Mouse (Mus musculus) forebrain, embryonic 15.5 days (tissue): Measurements from ENCODE around the gene Eif3b. TPM values are rescaled to one million over a fixed set of nuclear protein-coding genes. Genes with fewer than 3 reads are reported as not detected.
"Not testable (repeated sequence)": the region's sequence is repeated elsewhere in the genome, so short reads cannot be mapped to it uniquely, and the experiment has no call there.

Experiments used
- ATAC-seq: fragments of 200-750 bp; cut with Nextera tagmentation; replicated peaks from 2 replicates; pipeline ENCODE4 v1.8.0; 2017; ENCODE audit warnings: mild to moderate bottlenecking, moderate TSS enrichment, moderate library complexity
- H3K27ac ChIP-seq: fragments of 300-500 bp; sonication (generic); replicated peaks from 2 replicates; pipeline ENCODE4 v1.5.1; 2015; ENCODE audit warnings: mild to moderate bottlenecking, inconsistent platforms
- H3K27me3 ChIP-seq: fragments of 300-500 bp; sonication (generic); 2 replicates; pipeline ENCODE4 v1.6.1; 2015; ENCODE audit warnings: inconsistent platforms
- H3K36me3 ChIP-seq: fragments of 300-500 bp; sonication (generic); 2 replicates; pipeline ENCODE4 v1.6.1; 2015; ENCODE audit warnings: mild to moderate bottlenecking, inconsistent platforms
- H3K4me1 ChIP-seq: fragments of 300-500 bp; sonication (generic); 2 replicates; pipeline ENCODE4 v1.6.1; 2015; ENCODE audit warnings: inconsistent platforms
- H3K4me2 ChIP-seq: fragments of 300-500 bp; sonication (generic); replicated peaks from 2 replicates; pipeline ENCODE4 v1.6.1; 2015; ENCODE audit warnings: mild to moderate bottlenecking, inconsistent platforms
- H3K4me3 ChIP-seq: fragments of 300-500 bp; sonication (generic); 2 replicates; pipeline ENCODE4 v1.5.1; 2015; ENCODE audit warnings: mild to moderate bottlenecking, inconsistent platforms
- H3K9ac ChIP-seq: fragments of 300-500 bp; sonication (generic); replicated peaks from 2 replicates; pipeline ENCODE4 v1.6.1; 2015; ENCODE audit warnings: mild to moderate bottlenecking, inconsistent platforms
- H3K9me3 ChIP-seq: fragments of 300-500 bp; sonication (generic); 2 replicates; pipeline ENCODE4 v1.6.1; 2016; ENCODE audit warnings: inconsistent platforms
- WGBS: fragments of 180-500 bp; shearing (Covaris S2); methylation state at CpG from one replicate; pipeline ENCODE4 v1.1.7; 2015; ENCODE audit warnings: mixed read lengths; 5-methylcytosine and 5-hydroxymethylcytosine counted together
- polyA plus RNA-seq: library from polyadenylated mRNA; unstranded; fragments of >200 nt; fragmentation: Nextera tagmentation; extraction: Ambion mirVana; gene quantifications from 2 replicates; pipeline ENCODE4 v1.2.1, GENCODE M21; 2015

Gene Eif3b
- polyA plus RNA-seq, 1 experiment from 2014 or later = 96.7 TPM

DNA sequence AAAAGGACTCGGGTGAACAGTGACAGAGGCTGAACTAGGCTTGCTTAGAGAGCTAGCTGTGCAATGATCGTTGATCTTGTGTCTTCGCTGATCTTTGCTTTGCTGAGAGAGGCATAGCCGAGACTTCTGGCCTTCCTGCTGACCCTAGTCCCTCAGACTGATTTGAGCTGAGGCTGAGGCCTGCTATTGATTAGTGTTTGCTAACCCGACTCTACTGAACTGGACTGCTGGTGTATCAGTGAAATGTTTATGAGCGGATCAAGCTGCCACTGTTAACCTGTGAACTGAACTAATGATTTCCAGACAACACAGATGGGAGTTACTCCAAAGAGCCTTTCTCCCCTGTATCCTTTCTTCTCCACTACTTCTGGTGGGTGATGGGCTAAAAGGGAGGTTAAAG lies 14.0 kb upstream of the Eif3b start:
- Histone ChIP-seq H3K4me1 (no peaks in the 10 kb centered on the region), H3K9ac (no peak overlapping the region), H3K27ac (no peak overlapping the region), H3K4me2 (no peak overlapping the region), H3K27me3 (no peaks in the 10 kb centered on the region), H3K4me3 (no peak overlapping the region), H3K9me3 (no peaks in the 10 kb centered on the region), H3K36me3 (no peaks in the 10 kb centered on the region)
- ATAC-seq = no peak
- WGBS = 90% methylated on average over 6 of the region's 6 CpGs

DNA sequence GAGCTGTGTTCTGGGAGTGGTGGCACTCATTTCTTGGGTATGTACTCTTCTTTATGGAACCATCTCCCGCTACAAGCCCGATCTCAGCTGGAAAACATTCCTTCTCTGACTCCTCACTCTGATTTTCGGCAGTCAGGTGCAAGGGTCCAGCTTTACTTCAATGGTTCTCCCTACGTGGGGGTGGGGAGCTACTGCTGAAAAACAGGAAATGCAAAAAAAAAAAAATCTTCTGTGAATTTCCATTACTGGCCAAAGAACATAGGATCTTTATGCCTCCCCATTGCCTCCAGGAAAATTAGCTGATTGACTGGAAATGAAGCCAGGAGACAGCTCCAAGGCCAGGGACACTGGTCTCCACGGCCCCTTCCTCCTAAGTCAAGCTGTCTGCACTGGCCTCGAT lies 12.5 kb upstream of the Eif3b start:
- no peak overlapping the region for H3K4me2 ChIP-seq
- WGBS = 82% methylated on average over 6 of the region's 6 CpGs
- H3K4me3 ChIP-seq = no peak overlapping the region
- H3K27me3 ChIP-seq = no peaks in the 10 kb centered on the region
- no peaks in the 10 kb centered on the region for H3K36me3 ChIP-seq
- ATAC-seq = no peak
- H3K27ac ChIP-seq = no peak overlapping the region
- H3K4me1 ChIP-seq = no peaks in the 10 kb centered on the region
- no peaks in the 10 kb centered on the region for H3K9me3 ChIP-seq
- no peak overlapping the region for H3K9ac ChIP-seq

DNA sequence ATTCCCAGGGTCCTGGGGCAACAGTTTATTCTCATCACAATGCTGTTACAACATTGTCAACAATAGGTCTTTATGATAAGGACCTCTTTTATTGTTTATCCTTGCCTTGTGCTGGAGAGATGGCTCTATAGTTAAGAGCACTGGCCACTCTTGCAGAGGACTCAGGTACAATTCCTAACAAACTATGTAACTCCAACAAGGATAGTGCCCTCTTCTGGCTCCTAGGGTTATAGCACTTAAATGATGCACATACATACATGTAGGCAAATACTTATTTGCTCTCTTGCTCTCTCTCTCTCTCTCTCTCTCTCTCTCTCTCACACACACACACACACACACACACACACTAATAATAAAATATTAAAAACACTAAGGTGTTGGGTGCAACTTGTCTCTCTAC lies 10.3 kb upstream of the Eif3b start:
- H3K4me1 ChIP-seq = no peaks in the 10 kb centered on the region
- H3K9me3 ChIP-seq = no peaks in the 10 kb centered on the region
- no peak overlapping the region for H3K4me3 ChIP-seq

DNA sequence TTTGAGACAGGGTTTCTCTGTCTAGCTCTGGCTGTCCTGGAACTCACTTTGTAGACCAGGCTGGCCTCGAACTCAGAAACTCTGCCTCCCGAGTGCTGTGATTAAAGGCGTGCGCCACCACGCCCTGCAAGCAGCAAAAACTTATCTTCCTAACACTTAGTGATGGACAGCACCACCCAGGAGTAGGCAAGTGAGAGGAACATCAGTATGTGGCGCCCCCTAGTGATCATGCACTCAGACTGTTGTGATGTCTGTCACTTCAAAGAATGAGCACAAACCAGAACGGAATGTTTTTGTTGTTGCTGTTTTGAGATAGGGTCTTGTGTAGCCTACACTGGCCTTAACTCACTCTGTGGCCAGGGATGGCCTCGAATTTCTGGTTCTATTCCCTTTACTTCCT lies 7.8 kb upstream of the Eif3b start:
- no peaks in the 10 kb centered on the region for H3K4me1 ChIP-seq
- H3K27me3 ChIP-seq = no peaks in the 10 kb centered on the region
- H3K9me3 ChIP-seq = no peaks in the 10 kb centered on the region
- 44% methylated on average over 8 of the region's 8 CpGs for WGBS
- no peak overlapping the region for H3K9ac ChIP-seq
- no peak overlapping the region for H3K4me3 ChIP-seq
- H3K27ac ChIP-seq = no peak overlapping the region
- no peak for ATAC-seq
- no peak overlapping the region for H3K4me2 ChIP-seq
- H3K36me3 ChIP-seq = no peaks in the 10 kb centered on the region

More for the DNA sequence above, 10.3 kb upstream of the Eif3b start:
- H3K36me3 ChIP-seq = no peaks in the 10 kb centered on the region
- H3K27me3 ChIP-seq = no peaks in the 10 kb centered on the region
- no peak overlapping the region for H3K4me2 ChIP-seq
- H3K9ac ChIP-seq = no peak overlapping the region
- ATAC-seq = no peak
- H3K27ac ChIP-seq = no peak overlapping the region

DNA sequence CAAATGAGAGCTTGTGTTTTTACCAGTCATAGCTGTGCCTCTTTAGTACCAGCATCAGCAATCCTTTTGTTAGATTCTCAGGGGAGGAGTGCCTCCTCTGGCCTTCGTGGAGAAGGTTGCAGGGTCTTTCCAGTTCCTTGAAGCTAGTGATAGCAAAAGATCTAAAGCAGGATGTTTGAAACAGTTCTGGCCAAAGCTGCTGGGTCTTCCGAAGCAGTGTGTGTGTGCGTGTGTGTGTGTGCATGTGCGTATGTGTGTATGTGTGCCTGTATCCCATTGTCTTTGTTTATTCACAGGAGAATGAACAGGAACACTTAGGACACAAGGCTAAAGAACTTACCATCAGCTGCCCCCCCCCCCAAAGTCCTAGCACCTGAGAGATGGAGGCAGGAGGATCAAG lies 4.5 kb upstream of the Eif3b start:
- H3K36me3 ChIP-seq = no peaks in the 10 kb centered on the region
- H3K9ac ChIP-seq = no peak overlapping the region
- no peak overlapping the region for H3K27ac ChIP-seq
- H3K4me2 ChIP-seq = no peak overlapping the region
- ATAC-seq = no peak
- peaks cover 6% of the 10 kb centered on the region for H3K4me1 ChIP-seq
- no peaks in the 10 kb centered on the region for H3K9me3 ChIP-seq
- no peaks in the 10 kb centered on the region for H3K27me3 ChIP-seq
- H3K4me3 ChIP-seq = no peak overlapping the region
- 69% methylated on average over 4 of the region's 4 CpGs for WGBS

DNA sequence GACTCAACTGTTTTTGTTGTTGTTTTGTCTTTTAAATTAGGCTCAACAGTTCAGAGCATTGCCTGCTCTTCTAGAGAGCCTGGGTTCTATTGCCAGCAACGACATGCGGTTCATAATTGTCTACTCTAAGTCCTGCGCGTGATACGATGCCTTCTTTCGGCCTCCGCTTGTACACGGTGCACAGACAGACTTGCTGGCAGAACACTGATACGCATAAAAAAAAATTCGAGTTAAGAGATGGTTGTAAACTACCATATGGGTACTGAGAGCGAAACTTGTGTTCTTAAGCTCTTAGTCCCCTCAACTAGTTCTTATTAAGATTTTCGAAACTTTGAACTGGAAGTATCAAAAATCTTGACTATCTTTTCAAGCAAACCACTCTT lies 1.0 kb upstream of the Eif3b start:
- Histone ChIP-seq H3K9me3 (no peaks in the 10 kb centered on the region), H3K4me2 (peak overlapping the region; percentile 90), H3K4me1 (peaks cover 31% of the 10 kb centered on the region), H3K27ac (peak overlapping the region; percentile 93), H3K27me3 (no peaks in the 10 kb centered on the region), H3K4me3 (peak overlapping the region; percentile 98), H3K9ac (peak overlapping the region; percentile 93), H3K36me3 (0 out of 2 replicates have a peak, but pooled peaks cover 2% of the 10 kb centered on the region)
- ATAC-seq = no peak
- WGBS = 1% methylated on average over 12 of the region's 12 CpGs

DNA sequence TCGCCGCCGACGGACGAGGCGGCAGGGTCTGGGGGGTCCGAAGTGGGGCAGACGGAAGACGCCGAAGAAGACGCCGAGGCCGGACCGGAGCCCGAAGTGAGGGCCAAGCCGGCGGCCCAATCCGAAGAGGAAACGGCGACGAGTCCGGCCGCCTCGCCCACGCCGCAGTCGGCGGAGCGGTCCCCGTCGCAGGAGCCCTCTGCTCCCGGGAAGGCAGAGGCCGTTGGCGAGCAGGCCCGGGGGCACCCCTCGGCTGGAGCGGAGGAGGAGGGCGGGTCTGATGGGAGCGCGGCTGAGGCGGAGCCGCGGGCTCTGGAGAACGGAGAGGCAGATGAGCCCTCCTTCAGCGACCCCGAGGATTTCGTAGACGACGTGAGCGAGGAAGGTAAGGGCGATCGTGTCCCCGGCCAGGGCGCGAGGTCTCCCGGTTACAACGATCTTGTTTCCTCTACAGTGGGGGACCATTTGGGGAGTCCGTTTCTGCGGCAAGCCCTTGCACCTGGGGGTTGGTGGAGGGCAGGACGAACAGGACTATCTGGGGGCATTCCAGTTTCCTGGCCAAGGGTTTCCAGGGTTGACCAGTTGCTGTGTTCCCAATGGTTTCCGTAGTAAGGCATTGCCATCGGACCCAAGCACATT lies 433 bp downstream of the Eif3b start:
- under 1% methylated on average over 62 of the region's 62 CpGs for WGBS
- Histone ChIP-seq H3K27me3 (no peaks in the 10 kb centered on the region), H3K27ac (peak overlapping the region; percentile 93), H3K4me3 (peak overlapping the region; percentile 98), H3K9me3 (no peaks in the 10 kb centered on the region), H3K36me3 (0 out of 2 replicates have a peak, but pooled peaks cover 5% of the 10 kb centered on the region), H3K4me1 (peaks cover 31% of the 10 kb centered on the region), H3K9ac (peak overlapping the region; percentile 93), H3K4me2 (peak overlapping the region; percentile 90)
- peak; percentile 31; the same call in 1 of the 2 replicates for ATAC-seq

DNA sequence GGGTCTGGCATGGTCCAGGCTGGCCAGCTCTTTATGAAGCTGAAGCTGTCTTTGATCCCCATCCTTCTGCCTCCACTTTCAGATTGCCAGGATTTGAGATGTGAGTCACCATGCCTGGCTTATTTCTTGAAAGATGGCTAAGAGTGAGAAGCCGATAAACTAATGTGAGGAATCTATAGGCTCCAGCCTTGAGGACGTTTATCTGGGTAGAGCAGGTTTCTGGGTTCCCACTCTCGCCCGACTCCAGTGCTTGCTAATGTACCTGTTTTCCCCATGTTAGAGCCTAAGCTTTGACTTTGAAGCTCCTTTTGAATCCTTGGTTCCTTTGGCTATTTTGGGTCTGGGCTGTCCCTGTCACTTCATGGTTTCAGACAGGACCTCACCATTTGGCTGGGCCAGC lies 1.5 kb downstream of the Eif3b start:
- H3K4me2 ChIP-seq = peak overlapping the region; percentile 90
- no peaks in the 10 kb centered on the region for H3K9me3 ChIP-seq
- 68% methylated on average over 4 of the region's 4 CpGs for WGBS
- H3K9ac ChIP-seq = peak overlapping the region; percentile 93
- H3K4me1 ChIP-seq = peaks cover 31% of the 10 kb centered on the region
- no peaks in the 10 kb centered on the region for H3K27me3 ChIP-seq
- H3K27ac ChIP-seq = no peak overlapping the region
- 0 out of 2 replicates have a peak, but pooled peaks cover 5% of the 10 kb centered on the region for H3K36me3 ChIP-seq
- ATAC-seq = no peak
- peak overlapping the region; percentile 98 for H3K4me3 ChIP-seq

DNA sequence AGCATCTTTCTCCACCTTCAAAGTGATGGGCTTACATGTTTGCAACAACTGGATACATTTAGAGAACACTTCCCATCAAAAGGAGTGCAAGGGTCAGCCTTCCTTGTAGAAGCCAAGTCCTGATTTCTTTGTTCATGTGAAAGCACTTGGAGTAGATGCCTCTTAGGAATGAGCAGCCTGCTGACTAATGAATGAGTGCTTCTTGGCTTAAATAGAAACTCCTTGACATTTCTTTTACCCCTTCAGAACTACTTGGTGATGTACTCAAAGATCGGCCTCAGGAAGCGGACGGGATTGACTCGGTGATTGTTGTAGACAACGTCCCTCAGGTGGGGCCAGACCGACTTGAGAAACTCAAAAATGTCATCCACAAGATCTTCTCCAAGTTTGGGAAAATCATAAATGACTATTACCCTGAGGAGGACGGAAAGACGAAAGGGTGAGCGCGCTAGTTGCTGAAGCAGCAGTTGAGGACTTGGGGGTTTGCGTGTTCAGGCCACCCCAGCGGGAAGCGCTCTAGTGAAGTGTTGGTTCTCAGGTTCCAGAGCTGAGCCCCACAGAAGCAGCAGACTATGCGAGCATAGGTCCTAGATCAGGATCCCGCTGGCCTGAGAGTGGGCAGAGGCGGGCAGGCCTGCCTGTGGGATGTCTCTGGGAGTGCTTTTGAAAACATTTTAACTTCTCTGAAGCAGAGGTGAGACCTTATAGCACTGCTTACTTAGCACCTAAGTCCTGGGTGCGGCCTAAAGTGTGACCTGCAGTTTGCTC lies 6.1 kb downstream of the Eif3b start:
- Histone ChIP-seq H3K36me3 (peaks cover 43% of the 10 kb centered on the region), H3K4me2 (no peak overlapping the region), H3K4me1 (peaks cover 19% of the 10 kb centered on the region), H3K27me3 (no peaks in the 10 kb centered on the region), H3K9me3 (no peaks in the 10 kb centered on the region), H3K27ac (no peak overlapping the region), H3K4me3 (no peak overlapping the region), H3K9ac (no peak overlapping the region)
- ATAC-seq = no peak
- 96% methylated on average over 17 of the region's 17 CpGs for WGBS

DNA sequence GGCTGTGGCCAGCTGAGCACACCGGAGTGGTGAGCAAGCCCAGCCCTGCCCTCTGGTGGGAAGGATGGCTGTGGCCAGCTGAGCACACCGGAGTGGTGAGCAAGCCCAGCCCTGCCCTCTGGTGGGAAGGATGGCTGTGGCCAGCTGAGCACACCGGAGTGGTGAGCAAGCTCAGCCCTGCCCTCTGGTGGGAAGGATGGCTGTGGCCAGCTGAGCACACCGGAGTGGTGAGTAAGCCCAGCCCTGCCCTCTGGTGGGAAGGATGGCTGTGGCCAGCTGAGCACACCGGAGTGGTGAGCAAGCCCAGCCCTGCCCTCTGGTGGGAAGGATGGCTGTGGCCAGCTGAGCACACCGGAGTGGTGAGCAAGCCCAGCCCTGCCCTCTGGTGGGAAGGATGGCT lies 20.0 kb downstream of the Eif3b start:
- H3K4me2 ChIP-seq, H3K4me3 ChIP-seq, H3K9ac ChIP-seq, H3K4me1 ChIP-seq, H3K27me3 ChIP-seq, H3K27ac ChIP-seq, H3K9me3 ChIP-seq, ATAC-seq: not testable (repeated sequence)
- H3K36me3 ChIP-seq = peaks cover 69% of the 10 kb centered on the region
- 100% methylated on average over 1 of the region's 6 CpGs for WGBS

DNA sequence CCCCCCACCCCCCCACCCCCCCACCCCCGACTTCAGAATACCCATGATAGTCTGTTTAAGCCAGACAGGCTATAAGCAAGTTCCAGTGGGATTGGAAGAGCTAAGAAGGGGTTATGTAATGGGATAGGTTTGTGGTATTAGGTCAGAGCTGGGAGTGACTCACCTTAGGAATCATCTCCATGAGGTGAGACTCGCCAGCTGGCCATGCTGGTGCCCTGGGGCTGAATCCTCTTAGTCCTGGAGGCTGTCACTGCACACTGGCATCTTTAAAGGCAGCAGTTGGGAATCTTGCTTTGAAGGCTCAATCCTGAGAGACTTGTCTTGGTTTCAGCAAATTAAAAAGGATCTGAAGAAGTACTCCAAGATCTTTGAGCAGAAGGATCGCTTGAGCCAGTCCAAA lies 22.3 kb downstream of the Eif3b start:
- peaks cover 65% of the 10 kb centered on the region for H3K36me3 ChIP-seq
- no peaks in the 10 kb centered on the region for H3K4me1 ChIP-seq
- WGBS = 93% methylated on average over 2 of the region's 3 CpGs
- no peak overlapping the region for H3K4me2 ChIP-seq
- H3K4me3 ChIP-seq = no peak overlapping the region
- H3K9ac ChIP-seq = no peak overlapping the region
- no peaks in the 10 kb centered on the region for H3K27me3 ChIP-seq
- no peaks in the 10 kb centered on the region for H3K9me3 ChIP-seq
- no peak for ATAC-seq
- H3K27ac ChIP-seq = no peak overlapping the region

DNA sequence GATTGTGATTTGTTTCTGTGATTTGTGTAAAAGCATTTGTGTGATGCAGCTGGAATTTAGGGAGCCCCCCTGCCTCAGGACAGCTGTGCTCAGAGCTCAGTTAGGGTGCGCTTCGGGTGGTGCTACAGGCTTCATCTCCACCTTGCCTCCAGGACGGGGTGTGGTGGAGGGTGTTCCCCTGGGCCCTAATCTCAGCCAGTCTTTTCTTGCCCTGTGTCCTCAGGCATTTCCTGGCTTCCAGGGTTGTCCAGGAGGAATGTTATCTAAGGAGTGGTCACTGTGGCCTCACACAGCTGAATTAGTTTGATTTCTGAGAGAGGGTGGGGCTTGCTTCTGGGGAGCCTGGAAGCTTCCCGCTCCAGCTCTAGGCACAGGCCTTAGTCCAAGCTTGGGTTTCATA lies 24.9 kb downstream of the Eif3b start:
- no peaks in the 10 kb centered on the region for H3K4me1 ChIP-seq
- no peak for ATAC-seq
- no peak overlapping the region for H3K4me3 ChIP-seq
- no peaks in the 10 kb centered on the region for H3K27me3 ChIP-seq
- 90% methylated on average over 4 of the region's 4 CpGs for WGBS
- H3K27ac ChIP-seq = no peak overlapping the region
- H3K4me2 ChIP-seq = no peak overlapping the region
- H3K36me3 ChIP-seq = peaks cover 44% of the 10 kb centered on the region
- no peaks in the 10 kb centered on the region for H3K9me3 ChIP-seq
- no peak overlapping the region for H3K9ac ChIP-seq
